Mouse (Mus musculus) limb, embryonic 14.5 days (tissue): Measurements from ENCODE around the gene Vmn1r235. TPM values are rescaled to one million over a fixed set of nuclear protein-coding genes. Genes with fewer than 3 reads are reported as not detected.
"Not testable (repeated sequence)": the region's sequence is repeated elsewhere in the genome, so short reads cannot be mapped to it uniquely, and the experiment has no call there.

ENCODE experiments used
- ATAC-seq: fragments of 200-750 bp; cut with Nextera tagmentation; 2 replicates; pipeline ENCODE4 v1.8.0; 2017; ENCODE audit warnings: low read depth, moderate number of reproducible peaks, moderate TSS enrichment; ENCODE audit not compliant: low FRiP score
- DNase-seq: peaks from one replicate; pipeline ENCODE4 v3.0.0-alpha.2; 2015; ENCODE audit warnings: low spot score
- H3K27ac ChIP-seq: fragments of 300-500 bp; sonication (generic); replicated peaks from 2 replicates; pipeline ENCODE4 v1.5.1; 2014; ENCODE audit warnings: low read depth, mild to moderate bottlenecking, low read length, moderate library complexity, mixed read lengths
- H3K27me3 ChIP-seq: fragments of 300-500 bp; sonication (generic); 2 replicates; pipeline ENCODE4 v1.6.1; 2014; ENCODE audit warnings: low read length, mixed read lengths; ENCODE audit not compliant: control insufficient read depth, insufficient read depth
- H3K36me3 ChIP-seq: fragments of 300-500 bp; sonication (generic); 2 replicates; pipeline ENCODE4 v1.6.1; 2014; ENCODE audit warnings: mild to moderate bottlenecking, low read length, moderate library complexity, mixed read lengths; ENCODE audit not compliant: control insufficient read depth, insufficient read depth
- H3K4me1 ChIP-seq: fragments of 300-500 bp; sonication (generic); 2 replicates; pipeline ENCODE4 v1.6.1; 2014; ENCODE audit warnings: antibody characterized with exemption, low read length, mixed read lengths; ENCODE audit not compliant: control insufficient read depth, insufficient read depth
- H3K4me2 ChIP-seq: fragments of 300-500 bp; sonication (generic); replicated peaks from 2 replicates; pipeline ENCODE4 v1.6.1; 2014; ENCODE audit warnings: low read depth, mild to moderate bottlenecking, low read length, moderate library complexity; ENCODE audit not compliant: severe bottlenecking
- H3K4me3 ChIP-seq: fragments of 300-500 bp; sonication (generic); replicated peaks from 2 replicates; pipeline ENCODE4 v1.5.1; 2014; ENCODE audit warnings: low read length
- H3K9ac ChIP-seq: fragments of 300-500 bp; sonication (generic); 2 replicates; pipeline ENCODE4 v1.6.1; 2014; ENCODE audit warnings: mild to moderate bottlenecking, low read depth, low read length, moderate library complexity; ENCODE audit not compliant: severe bottlenecking
- H3K9me3 ChIP-seq: fragments of 300-500 bp; sonication (generic); 2 replicates; pipeline ENCODE4 v1.6.1; 2016; ENCODE audit warnings: low read length; ENCODE audit not compliant: control insufficient read depth
- POLR2A ChIP-seq: fragments of 200-500 bp; IDR thresholded peaks from 2 replicates; pipeline ENCODE4 v1.8.0; 2012; ENCODE audit warnings: inconsistent platforms, mild to moderate bottlenecking, moderate library complexity, borderline replicate concordance; ENCODE audit not compliant: insufficient read depth, insufficient read length; ENCODE audit errors: extremely low read depth
- WGBS: fragments of 180-500 bp; shearing (Covaris S2); extraction: QIAGEN DNeasy Blood & Tissue Kit; methylation state at CpG from one replicate; pipeline ENCODE4 v1.1.7; 2014; 5-methylcytosine and 5-hydroxymethylcytosine counted together
- polyA plus RNA-seq, 2 experiments: library from polyadenylated mRNA; depleted of rRNA in 1 of 2; stranded (reverse) in 1 of 2; unstranded in 1 of 2; fragments of >200 nt; fragmentation: Nextera tagmentation in 1 of 2; extraction: Ambion mirVana in 1 of 2; gene quantifications; 2 replicates each; pipeline versions ENCODE4 v1.2.1 to v1.2.3; 2012 to 2014

Gene Vmn1r235
- polyA plus RNA-seq (2012; rRNA removed) (not detected in 2 replicates), polyA plus RNA-seq (2014; fragmentation: Nextera tagmentation; extraction: Ambion mirVana) (not detected in 2 replicates)

DNA sequence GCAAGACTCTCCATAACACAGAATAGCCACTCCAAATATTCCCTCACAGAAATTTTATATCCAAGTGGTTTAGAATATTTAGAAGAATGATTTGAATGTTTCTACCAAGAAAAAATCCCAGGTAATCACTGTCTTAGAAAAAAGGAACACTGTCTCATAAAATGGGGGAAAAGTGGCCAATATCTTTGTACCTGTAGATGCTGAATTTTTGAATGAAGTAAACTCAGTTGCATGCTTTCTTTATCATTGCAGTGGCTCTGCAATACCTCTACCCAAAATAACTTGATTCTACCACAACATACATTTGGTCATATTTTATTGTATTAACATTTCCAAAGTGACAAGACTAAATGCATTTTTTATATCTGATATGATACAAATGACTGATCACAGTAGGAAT, at the start of gene Vmn1r235:
Vmn1r235 (plus strand) TSS at position 301 of the 400 bp plus-strand sequence.
- no peak within 1 kb of the TSS for H3K4me2 ChIP-seq
- ATAC-seq (no peak), DNase-seq (no peak)
- no peak for TF ChIP-seq POLR2A
- no peaks in the 10 kb centered on the region for H3K27me3 ChIP-seq
- no peaks in the 10 kb centered on the region for H3K36me3 ChIP-seq
- H3K4me1 ChIP-seq, result no peaks in the 10 kb centered on the region
- H3K4me3 ChIP-seq, result no peak within 1 kb of the TSS
- no peak within 1 kb of the TSS for H3K9ac ChIP-seq
- no peaks in the 10 kb centered on the region for H3K9me3 ChIP-seq
- no peak within 1 kb of the TSS for H3K27ac ChIP-seq

DNA sequence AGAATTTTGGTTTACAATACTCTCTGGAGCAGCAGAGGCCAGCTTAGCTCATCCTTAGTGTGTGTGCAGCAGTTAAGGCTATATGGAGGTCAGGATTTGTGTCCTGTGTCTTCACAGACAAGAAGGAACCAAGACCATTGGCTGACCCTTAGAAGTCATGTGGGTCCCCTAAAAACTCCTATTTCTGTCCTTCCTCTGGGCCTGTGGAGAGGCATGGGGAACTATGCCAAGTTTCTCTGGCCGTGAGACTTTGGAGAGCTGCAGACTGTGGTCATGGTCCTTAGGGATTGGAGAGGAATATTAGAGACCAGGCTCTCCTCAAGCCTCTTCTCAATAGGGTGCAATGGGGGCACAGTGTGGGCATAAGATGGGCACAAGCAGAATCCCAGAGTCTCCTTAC, 45.1 kb upstream of the Vmn1r235 start:
- H3K4me2 ChIP-seq, ATAC-seq, H3K27ac ChIP-seq, H3K4me1 ChIP-seq, H3K4me3 ChIP-seq, H3K27me3 ChIP-seq, H3K9me3 ChIP-seq, H3K36me3 ChIP-seq, DNase-seq, H3K9ac ChIP-seq: not testable (repeated sequence)
- WGBS, result 82% methylated on average over 1 of the region's 1 CpGs

DNA sequence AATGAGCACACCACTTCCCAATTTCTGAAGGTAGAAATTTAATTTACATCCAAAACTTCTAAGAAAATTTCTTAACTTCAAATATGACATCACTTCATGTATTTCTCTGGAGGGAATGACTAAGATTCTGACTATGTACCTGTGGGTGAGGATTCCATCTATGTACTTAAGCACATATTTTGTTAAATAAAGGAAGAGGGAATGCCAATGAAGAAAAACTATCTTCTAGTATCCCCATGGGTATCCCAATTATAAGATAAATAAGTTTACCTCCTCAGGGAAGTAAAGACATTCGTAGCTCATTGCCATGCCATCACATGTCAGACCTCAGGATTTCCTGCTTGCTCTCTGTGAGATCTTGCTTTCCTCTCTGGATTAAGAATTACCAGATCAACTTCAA, 30.4 kb upstream of the Vmn1r235 start, which contains the start of gene Vmn1r234:
Vmn1r234 (plus strand) TSS at position 301 of the 400 bp plus-strand sequence.
- no peak for TF ChIP-seq POLR2A
- Histone ChIP-seq H3K4me2 (no peak within 1 kb of the TSS), H3K4me1 (no peaks in the 10 kb centered on the region), H3K9ac (no peak within 1 kb of the TSS), H3K9me3 (no peaks in the 10 kb centered on the region), H3K4me3 (no peak within 1 kb of the TSS), H3K27me3 (no peaks in the 10 kb centered on the region), H3K36me3 (no peaks in the 10 kb centered on the region), H3K27ac (no peak within 1 kb of the TSS)
- WGBS, result 84% methylated on average over 1 of the region's 1 CpGs
- DNase-seq (no peak), ATAC-seq (no peak)

DNA sequence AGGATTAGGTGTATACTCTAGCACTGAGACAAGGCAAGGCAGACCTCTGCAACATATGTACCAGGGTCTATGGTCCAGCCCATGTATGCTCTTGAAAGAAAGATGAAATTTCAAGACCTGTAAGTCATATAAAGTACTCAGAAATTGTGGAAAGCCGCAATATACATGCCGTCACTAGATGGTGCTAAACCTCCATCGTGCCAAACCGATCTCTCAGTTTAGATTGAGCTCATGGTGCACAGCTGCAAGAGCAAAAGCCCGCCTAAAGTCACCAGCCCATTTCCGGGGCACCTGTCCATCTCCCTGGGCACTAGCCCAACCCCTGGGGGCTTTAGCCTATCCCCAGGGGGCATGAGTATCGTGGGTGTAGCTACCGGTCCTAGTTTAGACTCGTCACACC, 24.6 kb upstream of the Vmn1r235 start:
- no peak for TF ChIP-seq POLR2A
- ATAC-seq, result no peak
- WGBS, result 29% methylated on average over 9 of the region's 9 CpGs
- Histone ChIP-seq H3K4me2 (no peak overlapping the region), H3K27ac (no peak overlapping the region), H3K9me3 (no peaks in the 10 kb centered on the region), H3K36me3 (no peaks in the 10 kb centered on the region), H3K9ac (no peak overlapping the region), H3K4me1 (no peaks in the 10 kb centered on the region), H3K4me3 (no peak overlapping the region), H3K27me3 (no peaks in the 10 kb centered on the region)
- peak; percentile 47 for DNase-seq

DNA sequence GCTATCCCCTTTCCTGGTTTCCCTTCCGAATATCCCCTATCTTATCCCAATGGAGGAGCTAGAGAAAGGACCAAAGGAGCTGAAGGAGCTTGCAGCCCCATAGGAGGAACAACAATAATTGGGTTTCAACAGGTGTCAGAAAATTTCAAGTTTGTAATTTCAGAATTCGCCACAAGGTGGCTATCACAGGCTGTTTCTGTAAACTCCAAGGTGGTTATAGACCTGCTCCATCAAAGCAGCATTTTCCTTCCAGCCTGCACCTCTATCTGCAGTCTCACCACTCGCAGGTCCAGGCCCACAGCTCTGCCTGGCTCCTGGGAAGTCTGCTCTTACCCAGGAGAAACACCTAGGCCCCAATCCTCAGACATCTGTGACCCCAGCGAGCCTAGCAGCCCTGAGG, 15.9 kb downstream of the Vmn1r235 start:
- DNase-seq (peak; percentile 73), ATAC-seq (no peak)
- Histone ChIP-seq H3K36me3 (no peaks in the 10 kb centered on the region), H3K4me1 (no peaks in the 10 kb centered on the region), H3K4me3 (no peak overlapping the region), H3K9me3 (no peaks in the 10 kb centered on the region), H3K4me2 (no peak overlapping the region), H3K27ac (no peak overlapping the region), H3K27me3 (no peaks in the 10 kb centered on the region), H3K9ac (no peak overlapping the region)
- WGBS, result 7% methylated on average over 4 of the region's 4 CpGs
- no peak for TF ChIP-seq POLR2A

DNA sequence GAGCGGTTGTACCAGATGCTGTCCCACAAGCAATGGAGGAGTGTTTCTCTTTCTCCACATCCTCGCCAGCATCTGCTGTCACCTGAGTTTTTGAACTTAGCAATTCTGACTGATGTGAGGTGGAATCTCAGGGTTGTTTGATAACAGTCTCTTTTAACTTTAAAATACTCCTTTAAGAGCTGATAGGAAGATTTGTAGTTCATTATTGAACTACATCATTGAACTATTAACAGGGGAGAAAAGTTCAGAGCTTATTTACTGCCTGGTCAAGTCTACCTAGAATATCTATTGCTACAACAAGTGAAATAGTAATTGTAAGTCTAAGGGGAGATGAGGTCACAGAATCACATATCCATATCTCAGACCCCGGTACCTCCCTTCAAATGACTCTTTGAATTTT, 26.4 kb downstream of the Vmn1r235 start, which contains the start of gene Vmn1r236:
Vmn1r236 (plus strand) TSS at position 301 of the 400 bp plus-strand sequence.
- H3K4me1 ChIP-seq, result no peaks in the 10 kb centered on the region
- TF ChIP-seq POLR2A, result no peak
- no peaks in the 10 kb centered on the region for H3K36me3 ChIP-seq
- H3K9ac ChIP-seq, result no peak within 1 kb of the TSS
- DNase-seq, result no peak
- H3K27me3 ChIP-seq, result no peaks in the 10 kb centered on the region
- no peak within 1 kb of the TSS for H3K4me2 ChIP-seq
- WGBS, result 76% methylated on average over 3 of the region's 3 CpGs
- no peak within 1 kb of the TSS for H3K27ac ChIP-seq
- H3K9me3 ChIP-seq, result no peaks in the 10 kb centered on the region
- ATAC-seq, result no peak
- H3K4me3 ChIP-seq, result no peak within 1 kb of the TSS
